Mouse (Mus musculus): ENCODE measurements around the gene Shank1. TPM values are rescaled to one million over a fixed set of nuclear protein-coding genes. Genes with fewer than 3 reads are reported as not detected.

The Shank1 gene
- polyA plus RNA-seq, 1 experiment: 4.2 TPM

DNA sequence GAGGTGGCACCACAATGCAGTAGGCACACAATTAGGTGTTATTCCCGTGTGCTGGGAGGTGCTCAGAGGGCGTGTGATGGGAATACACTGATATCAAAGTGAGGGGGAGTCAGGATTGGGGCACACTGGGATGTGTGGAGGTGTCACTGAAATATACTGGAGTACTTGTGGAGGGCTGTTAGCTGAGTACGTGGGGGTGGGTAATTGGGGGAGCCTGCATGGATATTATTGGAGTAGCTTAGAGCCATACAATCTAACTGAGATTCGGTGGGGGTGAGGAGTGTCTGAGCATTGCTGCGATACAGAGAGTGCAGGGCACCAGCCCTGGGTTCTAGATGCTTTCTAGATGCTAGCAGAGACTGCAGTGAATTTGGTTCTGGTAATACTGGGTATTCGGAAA lies 30.2 kb downstream of the Shank1 start:
- no peak for TF ChIP-seq POLR2A (IDR thresholded peaks at IDR 0.05; ENCODE audit: borderline replicate concordance, control insufficient read depth, low read depth, low read length)
- TF ChIP-seq CTCF (IDR thresholded peaks at IDR 0.05; ENCODE audit: control insufficient read depth, insufficient read depth, low read length): no peak
- Histone ChIP-seq H3K27ac (ENCODE audit: control insufficient read depth, insufficient read depth, low read depth, low read length, poor library complexity) (no peak overlapping the region), H3K4me3 (replicated peaks; ENCODE audit: control insufficient read depth, low read depth, low read length) (no peak overlapping the region), H3K4me1 (ENCODE audit: control insufficient read depth, insufficient read depth, low read length) (no peaks in the 10 kb centered on the region)
- 64% methylated on average over 6 of the region's 6 CpGs for WGBS

DNA sequence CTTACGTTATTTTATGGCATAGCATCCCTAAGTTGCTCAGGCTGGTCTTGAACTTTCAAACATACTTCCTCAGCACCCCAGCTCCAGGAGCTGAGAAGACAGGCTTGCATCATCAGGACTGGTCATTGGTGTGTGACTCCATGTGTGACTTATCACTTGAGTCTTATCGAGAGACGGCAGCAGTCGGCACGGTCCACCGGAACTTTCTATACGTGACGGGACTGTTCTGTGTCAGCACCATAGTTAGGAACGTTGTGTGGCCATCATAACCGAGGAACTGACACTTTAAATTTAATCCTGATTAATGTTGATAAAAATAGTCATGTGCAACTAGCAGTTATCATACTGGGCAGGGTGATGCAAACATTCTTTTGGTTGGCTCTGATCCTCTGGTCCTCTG lies 31.1 kb downstream of the Shank1 start:
- 85% methylated on average over 10 of the region's 10 CpGs for WGBS
- no peaks in the 10 kb centered on the region for H3K4me1 ChIP-seq (ENCODE audit: control insufficient read depth, insufficient read depth, low read length)
- TF ChIP-seq CTCF (IDR thresholded peaks at IDR 0.05; ENCODE audit: control insufficient read depth, insufficient read depth, low read length): no peak

DNA sequence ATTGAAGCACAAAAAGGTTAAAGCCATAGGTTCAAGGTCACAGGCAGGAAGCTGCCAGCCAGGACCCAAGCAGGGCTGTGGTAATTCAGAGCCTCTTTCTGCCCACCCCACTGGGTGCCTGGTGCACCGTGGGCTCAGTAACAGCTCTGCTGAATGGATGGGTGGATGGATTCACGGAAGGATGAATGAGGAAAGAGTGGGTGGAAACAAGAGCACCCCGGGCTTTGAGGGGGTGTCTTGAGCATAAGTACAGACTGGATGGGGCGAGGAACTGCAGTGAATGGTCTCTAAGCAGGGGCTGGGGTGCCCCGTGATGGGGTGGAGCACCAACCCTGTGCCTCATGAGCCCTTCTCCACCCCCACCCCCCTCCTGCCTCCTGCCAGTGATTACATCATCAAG lies 31.7 kb downstream of the Shank1 start:
- TF ChIP-seq CTCF (IDR thresholded peaks at IDR 0.05; ENCODE audit: control insufficient read depth, insufficient read depth, low read length): no peak
- TF ChIP-seq POLR2A (IDR thresholded peaks at IDR 0.05; ENCODE audit: borderline replicate concordance, control insufficient read depth, low read depth, low read length): no peak
- Histone ChIP-seq H3K4me3 (replicated peaks; ENCODE audit: control insufficient read depth, low read depth, low read length) (no peak overlapping the region), H3K27ac (ENCODE audit: control insufficient read depth, insufficient read depth, low read depth, low read length, poor library complexity) (no peak overlapping the region), H3K4me1 (ENCODE audit: control insufficient read depth, insufficient read depth, low read length) (no peaks in the 10 kb centered on the region)
- WGBS: 57% methylated on average over 5 of the region's 5 CpGs

More for the DNA sequence above, 31.1 kb downstream of the Shank1 start:
- H3K27ac ChIP-seq (ENCODE audit: control insufficient read depth, insufficient read depth, low read depth, low read length, poor library complexity): no peak overlapping the region
- no peak overlapping the region for H3K4me3 ChIP-seq (replicated peaks; ENCODE audit: control insufficient read depth, low read depth, low read length)

DNA sequence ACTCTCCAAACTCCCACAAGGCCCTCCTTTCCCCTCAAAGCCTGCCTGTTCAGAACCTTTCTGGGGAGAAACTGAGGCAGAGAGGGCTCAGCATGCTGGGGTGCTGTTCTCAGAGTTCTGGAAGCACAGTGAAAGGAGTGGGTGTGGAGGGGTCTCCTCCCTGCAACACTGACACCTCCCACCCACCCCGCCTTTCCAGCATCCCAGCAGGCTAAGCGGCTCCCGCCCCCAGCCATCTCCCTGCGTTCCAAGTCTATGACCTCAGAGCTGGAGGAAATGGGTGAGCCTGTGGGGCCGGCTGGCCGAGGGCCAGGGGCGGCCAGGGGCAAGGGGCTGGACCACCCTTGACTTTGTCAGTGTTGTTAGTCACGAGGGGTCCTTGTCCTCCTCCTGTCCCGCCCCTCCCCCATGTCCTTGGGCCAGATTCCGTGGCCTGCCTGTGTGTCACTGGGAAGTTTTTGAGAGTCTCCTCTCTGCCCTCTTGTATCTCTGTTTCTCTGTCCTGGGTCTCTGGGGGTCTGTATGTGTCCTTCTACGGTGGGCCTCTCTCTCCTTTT lies 33.5 kb downstream of the Shank1 start:
- no peak overlapping the region for H3K27ac ChIP-seq (ENCODE audit: control insufficient read depth, insufficient read depth, low read depth, low read length, poor library complexity)
- no peak for TF ChIP-seq POLR2A (IDR thresholded peaks at IDR 0.05; ENCODE audit: borderline replicate concordance, control insufficient read depth, low read depth, low read length)
- no peak for TF ChIP-seq CTCF (IDR thresholded peaks at IDR 0.05; ENCODE audit: control insufficient read depth, insufficient read depth, low read length)
- peaks cover 2% of the 10 kb centered on the region; the same call in 1 of the 2 replicates for H3K4me1 ChIP-seq (ENCODE audit: control insufficient read depth, insufficient read depth, low read length)
- 26% methylated on average over 11 of the region's 11 CpGs for WGBS
- H3K4me3 ChIP-seq (replicated peaks; ENCODE audit: control insufficient read depth, low read depth, low read length): no peak overlapping the region

DNA sequence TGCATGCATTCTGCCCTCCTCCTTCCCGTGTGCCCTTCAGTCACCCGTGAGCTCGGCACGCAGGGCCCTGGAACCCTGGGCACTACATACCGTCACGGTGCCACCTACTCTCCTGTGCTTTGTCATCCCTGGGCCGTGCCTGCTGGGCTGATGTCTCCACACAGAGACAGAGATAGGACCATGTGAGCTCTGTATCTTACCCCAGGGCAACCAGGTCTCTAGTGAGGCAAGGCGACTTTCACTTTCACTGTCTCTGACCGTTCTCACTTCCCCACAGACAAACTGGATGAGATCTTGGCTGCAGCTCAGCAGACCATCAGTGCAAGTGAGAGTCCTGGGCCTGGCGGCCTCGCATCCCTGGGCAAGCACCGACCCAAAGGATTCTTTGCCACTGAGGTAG lies 34.6 kb downstream of the Shank1 start:
- Histone ChIP-seq H3K4me1 (ENCODE audit: control insufficient read depth, insufficient read depth, low read length) (peaks cover 2% of the 10 kb centered on the region; the same call in 1 of the 2 replicates), H3K27ac (ENCODE audit: control insufficient read depth, insufficient read depth, low read depth, low read length, poor library complexity) (no peak overlapping the region), H3K4me3 (replicated peaks; ENCODE audit: control insufficient read depth, low read depth, low read length) (peak overlapping the region; percentile 50)
- WGBS: 19% methylated on average over 12 of the region's 12 CpGs
- no peak for TF ChIP-seq CTCF (IDR thresholded peaks at IDR 0.05; ENCODE audit: control insufficient read depth, insufficient read depth, low read length)
- no peak for TF ChIP-seq POLR2A (IDR thresholded peaks at IDR 0.05; ENCODE audit: borderline replicate concordance, control insufficient read depth, low read depth, low read length)

DNA sequence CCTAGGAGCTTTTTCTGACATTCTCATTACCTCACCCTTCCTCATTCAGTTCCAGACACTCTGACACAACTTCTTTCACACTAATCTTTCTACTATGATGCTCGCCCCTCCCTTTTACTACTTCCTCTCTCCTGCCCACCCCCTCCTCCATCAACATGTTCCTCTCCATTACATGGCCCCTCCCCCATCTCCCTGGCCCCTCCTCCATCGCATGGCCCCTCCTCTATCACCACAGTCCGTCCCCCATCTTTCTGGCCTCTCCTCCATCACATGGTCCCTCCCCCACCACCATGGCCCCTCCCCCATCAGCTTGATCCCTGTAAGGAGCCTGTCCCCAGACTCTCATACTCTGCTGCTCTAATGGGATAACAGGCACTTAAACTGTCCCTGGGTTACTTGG lies 39.0 kb downstream of the Shank1 start:
- Histone ChIP-seq H3K27ac (ENCODE audit: control insufficient read depth, insufficient read depth, low read depth, low read length, poor library complexity) (no peak overlapping the region), H3K4me3 (replicated peaks; ENCODE audit: control insufficient read depth, low read depth, low read length) (no peak overlapping the region), H3K4me1 (ENCODE audit: control insufficient read depth, insufficient read depth, low read length) (peaks cover 2% of the 10 kb centered on the region; the same call in 1 of the 2 replicates)
- WGBS: 2% methylated on average over 3 of the region's 3 CpGs
- TF ChIP-seq CTCF (IDR thresholded peaks at IDR 0.05; ENCODE audit: control insufficient read depth, insufficient read depth, low read length) (no peak), POLR2A (IDR thresholded peaks at IDR 0.05; ENCODE audit: borderline replicate concordance, control insufficient read depth, low read depth, low read length) (no peak)

DNA sequence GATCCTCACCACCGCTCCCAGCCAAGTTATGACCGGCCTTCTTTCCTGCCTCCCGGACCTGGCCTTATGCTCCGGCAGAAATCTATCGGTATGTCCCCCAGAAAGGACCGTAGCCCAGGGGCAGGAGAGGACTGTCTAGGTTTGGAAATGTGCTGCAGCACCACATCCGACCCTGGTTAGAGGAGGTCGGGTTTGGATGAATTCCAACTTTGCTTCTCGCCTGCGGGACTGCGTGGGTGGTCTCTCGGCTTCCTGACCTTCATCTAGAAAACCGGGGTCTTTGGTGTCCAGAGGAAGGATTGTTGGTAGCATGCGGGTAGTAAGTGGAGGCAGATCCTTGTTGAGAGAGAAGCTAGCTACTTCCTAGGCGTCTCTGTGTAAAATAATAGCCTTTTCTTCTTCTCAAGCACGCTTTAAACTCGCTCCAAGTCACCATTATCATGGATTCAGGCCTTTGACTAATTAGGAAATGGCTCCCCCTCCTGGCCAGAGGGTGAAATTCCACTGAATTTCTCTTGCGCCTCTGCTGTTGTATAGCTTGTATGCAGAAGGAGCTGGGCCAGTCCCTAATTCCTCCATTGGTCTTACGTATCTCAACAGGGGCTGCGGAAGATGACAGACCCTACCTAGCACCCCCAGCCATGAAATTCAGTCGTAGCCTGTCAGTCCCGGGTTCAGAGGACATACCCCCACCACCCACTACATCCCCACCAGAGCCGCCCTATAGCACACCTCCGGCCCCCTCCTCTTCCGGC lies 41.1 kb downstream of the Shank1 start:
- Histone ChIP-seq H3K4me3 (replicated peaks; ENCODE audit: control insufficient read depth, low read depth, low read length) (no peak overlapping the region), H3K27ac (ENCODE audit: control insufficient read depth, insufficient read depth, low read depth, low read length, poor library complexity) (no peak overlapping the region), H3K4me1 (ENCODE audit: control insufficient read depth, insufficient read depth, low read length) (peaks cover 2% of the 10 kb centered on the region; the same call in 1 of the 2 replicates)
- TF ChIP-seq CTCF (IDR thresholded peaks at IDR 0.05; ENCODE audit: control insufficient read depth, insufficient read depth, low read length) (peak; percentile 50), POLR2A (IDR thresholded peaks at IDR 0.05; ENCODE audit: borderline replicate concordance, control insufficient read depth, low read depth, low read length) (no peak)
- 5% methylated on average over 25 of the region's 25 CpGs for WGBS

DNA sequence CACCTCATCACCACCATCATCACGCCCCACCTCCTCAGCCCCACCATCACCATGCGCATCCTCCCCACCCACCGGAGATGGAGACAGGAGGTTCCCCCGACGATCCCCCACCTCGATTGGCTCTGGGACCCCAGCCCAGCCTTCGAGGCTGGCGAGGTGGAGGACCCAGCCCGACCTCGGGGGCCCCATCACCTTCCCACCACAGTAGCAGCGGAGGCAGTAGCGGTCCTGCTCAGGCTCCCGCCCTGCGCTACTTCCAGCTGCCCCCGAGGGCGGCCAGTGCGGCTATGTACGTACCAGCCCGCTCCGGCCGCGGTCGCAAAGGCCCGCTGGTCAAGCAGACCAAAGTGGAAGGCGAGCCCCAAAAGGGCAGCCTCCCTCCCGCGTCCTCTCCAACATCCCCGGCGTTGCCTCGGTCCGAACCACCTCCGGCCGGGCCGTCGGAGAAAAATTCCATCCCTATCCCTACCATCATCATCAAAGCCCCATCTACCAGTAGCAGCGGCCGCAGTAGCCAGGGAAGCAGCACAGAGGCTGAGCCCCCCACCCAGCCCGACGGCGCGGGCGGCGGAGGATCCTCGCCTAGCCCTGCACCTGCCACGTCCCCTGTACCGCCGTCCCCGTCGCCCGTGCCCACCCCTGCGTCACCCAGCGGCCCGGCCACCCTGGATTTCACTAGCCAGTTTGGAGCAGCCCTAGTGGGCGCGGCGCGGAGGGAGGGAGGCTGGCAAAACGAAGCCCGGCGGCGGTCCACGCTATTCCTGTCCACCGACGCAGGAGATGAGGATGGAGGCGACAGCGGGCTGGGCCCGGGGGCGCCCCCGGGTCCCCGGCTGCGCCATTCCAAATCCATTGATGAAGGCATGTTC lies 42.1 kb downstream of the Shank1 start:
- WGBS: 8% methylated on average over 69 of the region's 71 CpGs
- TF ChIP-seq CTCF (IDR thresholded peaks at IDR 0.05; ENCODE audit: control insufficient read depth, insufficient read depth, low read length): no peak
- TF ChIP-seq POLR2A (IDR thresholded peaks at IDR 0.05; ENCODE audit: borderline replicate concordance, control insufficient read depth, low read depth, low read length): no peak
- Histone ChIP-seq H3K27ac (ENCODE audit: control insufficient read depth, insufficient read depth, low read depth, low read length, poor library complexity) (no peak overlapping the region), H3K4me3 (replicated peaks; ENCODE audit: control insufficient read depth, low read depth, low read length) (no peak overlapping the region), H3K4me1 (ENCODE audit: control insufficient read depth, insufficient read depth, low read length) (peaks cover 2% of the 10 kb centered on the region; the same call in 1 of the 2 replicates)

Measured in bone marrow, adult 2 months (tissue).